Mouse (Mus musculus) heart, embryonic 13.5 days (tissue): ENCODE data around the gene Hist2h2aa1. TPM values are rescaled to one million over a fixed set of nuclear protein-coding genes. Genes with fewer than 3 reads are reported as not detected.
"Not testable (repeated sequence)": the region's sequence is repeated elsewhere in the genome, so short reads cannot be mapped to it uniquely, and the experiment has no call there.

Experiments
- ATAC-seq: fragments of 200-750 bp; cut with Nextera tagmentation; 2 replicates; pipeline ENCODE4 v1.8.0; 2017; ENCODE audit warnings: moderate TSS enrichment; ENCODE audit not compliant: insufficient number of reproducible peaks, low FRiP score, low TSS enrichment; ENCODE audit errors: extremely low read depth
- H3K27ac ChIP-seq: fragments of 300-500 bp; sonication (generic); replicated peaks from 2 replicates; pipeline ENCODE4 v1.5.1; 2015; ENCODE audit warnings: moderate library complexity, mild to moderate bottlenecking, inconsistent platforms
- H3K27me3 ChIP-seq: fragments of 300-500 bp; sonication (generic); replicated peaks from 2 replicates; pipeline ENCODE4 v1.6.1; 2015; ENCODE audit warnings: mild to moderate bottlenecking, inconsistent platforms
- H3K36me3 ChIP-seq: fragments of 300-500 bp; sonication (generic); 2 replicates; pipeline ENCODE4 v1.6.1; 2015; ENCODE audit warnings: mild to moderate bottlenecking, inconsistent platforms
- H3K4me1 ChIP-seq: fragments of 300-500 bp; sonication (generic); 2 replicates; pipeline ENCODE4 v1.6.1; 2015; ENCODE audit warnings: inconsistent platforms
- H3K4me2 ChIP-seq: fragments of 300-500 bp; sonication (generic); 2 replicates; pipeline ENCODE4 v1.6.1; 2015; ENCODE audit warnings: inconsistent platforms, mild to moderate bottlenecking, moderate library complexity
- H3K4me3 ChIP-seq: fragments of 300-500 bp; sonication (generic); 2 replicates; pipeline ENCODE4 v1.5.1; 2015; ENCODE audit warnings: moderate library complexity, mild to moderate bottlenecking, inconsistent platforms
- H3K9ac ChIP-seq: fragments of 300-500 bp; sonication (generic); 2 replicates; pipeline ENCODE4 v1.6.1; 2015; ENCODE audit warnings: inconsistent platforms, mild to moderate bottlenecking, moderate library complexity
- H3K9me3 ChIP-seq: fragments of 300-500 bp; sonication (generic); 2 replicates; pipeline ENCODE4 v1.6.1; 2016; ENCODE audit warnings: inconsistent platforms
- WGBS: fragments of 180-500 bp; shearing (Covaris S2); methylation state at CpG from one replicate; pipeline ENCODE4 v1.1.7; 2015; ENCODE audit warnings: mixed read lengths; 5-methylcytosine and 5-hydroxymethylcytosine counted together
- polyA plus RNA-seq: library from polyadenylated mRNA; unstranded; fragments of >200 nt; fragmentation: Nextera tagmentation; extraction: Ambion mirVana; gene quantifications from 2 replicates; pipeline ENCODE4 v1.2.1, GENCODE M21; 2015

Hist2h2aa1 gene
- polyA plus RNA-seq, 1 experiment from 2014 or later, result 16.1 TPM

- no peak overlapping the region for H3K4me2 ChIP-seq
- no peak overlapping the region for H3K27ac ChIP-seq
- no peaks in the 10 kb centered on the region for H3K9me3 ChIP-seq
- WGBS, result 83% methylated on average over 5 of the region's 5 CpGs
- H3K27me3 ChIP-seq, result no peaks in the 10 kb centered on the region
- H3K4me1 ChIP-seq, result peaks cover 30% of the 10 kb centered on the region
- no peak for ATAC-seq
- no peak overlapping the region for H3K9ac ChIP-seq
- no peaks in the 10 kb centered on the region for H3K36me3 ChIP-seq
- H3K4me3 ChIP-seq, result no peak overlapping the region
Observed at GRCm38 (mm10) chr3:96260220-96260619, 14.9 kb downstream of the Hist2h2aa1 start.

GRCm38 (mm10) chr3:96261623-96262022 lies 16.3 kb downstream of the Hist2h2aa1 start:
- Histone ChIP-seq H3K36me3 (no peaks in the 10 kb centered on the region), H3K27ac (peak overlapping the region; percentile 96), H3K4me1 (peaks cover 31% of the 10 kb centered on the region), H3K4me2 (peak overlapping the region; percentile 85), H3K9me3 (no peaks in the 10 kb centered on the region), H3K4me3 (peak overlapping the region; percentile 58), H3K9ac (peak overlapping the region; percentile 94), H3K27me3 (no peaks in the 10 kb centered on the region)
- no peak for ATAC-seq
- 58% methylated on average over 3 of the region's 3 CpGs for WGBS

GRCm38 (mm10) chr3:96262216-96262875 lies 17.0 kb downstream of the Hist2h2aa1 start:
- no peaks in the 10 kb centered on the region for H3K36me3 ChIP-seq
- H3K4me2 ChIP-seq, result peak overlapping the region; percentile 85
- H3K9me3 ChIP-seq, result no peaks in the 10 kb centered on the region
- peak overlapping the region; percentile 58 for H3K4me3 ChIP-seq
- H3K27ac ChIP-seq, result peak overlapping the region; percentile 96
- peak; percentile 81 for ATAC-seq
- H3K9ac ChIP-seq, result peak overlapping the region; percentile 94
- H3K27me3 ChIP-seq, result no peaks in the 10 kb centered on the region
- H3K4me1 ChIP-seq, result peaks cover 31% of the 10 kb centered on the region
- WGBS, result under 1% methylated on average over 19 of the region's 19 CpGs

- peak within 1 kb of the TSS; percentile 96 for H3K27ac ChIP-seq
- H3K9ac ChIP-seq, result peak within 1 kb of the TSS; percentile 94
- peak within 1 kb of the TSS; percentile 58 for H3K4me3 ChIP-seq
- no peaks in the 10 kb centered on the region for H3K36me3 ChIP-seq
- peaks cover 37% of the 10 kb centered on the region for H3K4me1 ChIP-seq
- H3K9me3 ChIP-seq, result no peaks in the 10 kb centered on the region
- under 1% methylated on average over 40 of the region's 40 CpGs for WGBS
- H3K27me3 ChIP-seq, result no peaks in the 10 kb centered on the region
- peak; percentile 54; the same call in 1 of the 2 replicates for ATAC-seq
- peak within 1 kb of the TSS; percentile 85 for H3K4me2 ChIP-seq
Observed at GRCm38 (mm10) chr3:96262979-96263550, 17.8 kb downstream of the Hist2h2aa1 start, which contains the start of gene Hist2h4. Gene Hist2h4 (minus strand): TSS chr3:96263311.

- Histone ChIP-seq H3K27ac (peak overlapping the region; percentile 96), H3K9me3 (no peaks in the 10 kb centered on the region), H3K4me3 (peak overlapping the region; percentile 58), H3K36me3 (no peaks in the 10 kb centered on the region), H3K4me2 (peak overlapping the region; percentile 85), H3K4me1 (peaks cover 39% of the 10 kb centered on the region), H3K9ac (peak overlapping the region; percentile 94), H3K27me3 (no peaks in the 10 kb centered on the region)
- ATAC-seq, result no peak
- WGBS, result 8% methylated on average over 27 of the region's 27 CpGs
Observed at GRCm38 (mm10) chr3:96263558-96264403, 18.5 kb downstream of the Hist2h2aa1 start.

- H3K27me3 ChIP-seq, result no peaks in the 10 kb centered on the region
- peak overlapping the region; percentile 94 for H3K9ac ChIP-seq
- peak overlapping the region; percentile 96 for H3K27ac ChIP-seq
- 72% methylated on average over 7 of the region's 7 CpGs for WGBS
- ATAC-seq, result no peak
- H3K4me3 ChIP-seq, result peak overlapping the region; percentile 58
- H3K9me3 ChIP-seq, result no peaks in the 10 kb centered on the region
- peak overlapping the region; percentile 85 for H3K4me2 ChIP-seq
- H3K36me3 ChIP-seq, result no peaks in the 10 kb centered on the region
- H3K4me1 ChIP-seq, result peaks cover 41% of the 10 kb centered on the region
Observed at GRCm38 (mm10) chr3:96264404-96264949, 19.2 kb downstream of the Hist2h2aa1 start.

- WGBS, result 61% methylated on average over 8 of the region's 8 CpGs
- Histone ChIP-seq H3K4me3 (no peak overlapping the region), H3K4me2 (no peak overlapping the region), H3K9ac (no peak overlapping the region), H3K36me3 (no peaks in the 10 kb centered on the region), H3K4me1 (peaks cover 43% of the 10 kb centered on the region), H3K27ac (no peak overlapping the region), H3K27me3 (no peaks in the 10 kb centered on the region), H3K9me3 (no peaks in the 10 kb centered on the region)
- no peak for ATAC-seq
Observed at GRCm38 (mm10) chr3:96266132-96266710, 20.9 kb downstream of the Hist2h2aa1 start.

GRCm38 (mm10) chr3:96267541-96267940 lies 22.2 kb downstream of the Hist2h2aa1 start:
- H3K4me1 ChIP-seq, result peaks cover 30% of the 10 kb centered on the region
- H3K9ac ChIP-seq, result no peak overlapping the region
- ATAC-seq, result no peak
- H3K27ac ChIP-seq, result peak overlapping the region; percentile 81
- no peak overlapping the region for H3K4me3 ChIP-seq
- no peaks in the 10 kb centered on the region for H3K9me3 ChIP-seq
- no peaks in the 10 kb centered on the region for H3K36me3 ChIP-seq
- peak overlapping the region; percentile 86 for H3K4me2 ChIP-seq
- WGBS, result 84% methylated on average over 4 of the region's 4 CpGs
- H3K27me3 ChIP-seq, result no peaks in the 10 kb centered on the region

- Histone ChIP-seq H3K9me3 (no peaks in the 10 kb centered on the region), H3K36me3 (no peaks in the 10 kb centered on the region), H3K4me2 (peak within 1 kb of the TSS; percentile 86), H3K27ac (peak within 1 kb of the TSS; percentile 95), H3K9ac (peak within 1 kb of the TSS; percentile 85), H3K27me3 (no peaks in the 10 kb centered on the region), H3K4me1 (peaks cover 29% of the 10 kb centered on the region), H3K4me3 (peak within 1 kb of the TSS; percentile 62)
- WGBS, result 22% methylated on average over 30 of the region's 30 CpGs
- no peak for ATAC-seq
Observed at GRCm38 (mm10) chr3:96268051-96268775, 22.9 kb downstream of the Hist2h2aa1 start, which contains the start of gene Hist2h3b. Gene Hist2h3b (plus strand): TSS chr3:96268654.

- H3K36me3 ChIP-seq, H3K27me3 ChIP-seq, ATAC-seq, H3K9me3 ChIP-seq: not testable (repeated sequence)
- Histone ChIP-seq H3K4me3 (peak overlapping the region; percentile 62), H3K4me2 (peak overlapping the region; percentile 86), H3K9ac (peak overlapping the region; percentile 85), H3K27ac (peak overlapping the region; percentile 95), H3K4me1 (peaks cover 28% of the 10 kb centered on the region)
- WGBS, result 2% methylated on average over 14 of the region's 44 CpGs
Observed at GRCm38 (mm10) chr3:96268776-96269378, 23.6 kb downstream of the Hist2h2aa1 start.
